Mouse (Mus musculus): ENCODE results near the gene Cldn34c2.
"Not testable (repeated sequence)": the region's sequence is repeated elsewhere in the genome, so short reads cannot be mapped to it uniquely, and the experiment has no call there.

Gene Cldn34c2

GRCm38 (mm10) chrX:123581400-123581799 is at the start of gene Cldn34c2:
Gene Cldn34c2, plus strand, starts transcription at chrX:123581700.
- not testable (repeated sequence) for DNase-seq

GRCm38 (mm10) chrX:123551378-123551777 is 30.1 kb upstream of the Cldn34c2 start:
- DNase-seq, result not testable (repeated sequence)

DNA sequence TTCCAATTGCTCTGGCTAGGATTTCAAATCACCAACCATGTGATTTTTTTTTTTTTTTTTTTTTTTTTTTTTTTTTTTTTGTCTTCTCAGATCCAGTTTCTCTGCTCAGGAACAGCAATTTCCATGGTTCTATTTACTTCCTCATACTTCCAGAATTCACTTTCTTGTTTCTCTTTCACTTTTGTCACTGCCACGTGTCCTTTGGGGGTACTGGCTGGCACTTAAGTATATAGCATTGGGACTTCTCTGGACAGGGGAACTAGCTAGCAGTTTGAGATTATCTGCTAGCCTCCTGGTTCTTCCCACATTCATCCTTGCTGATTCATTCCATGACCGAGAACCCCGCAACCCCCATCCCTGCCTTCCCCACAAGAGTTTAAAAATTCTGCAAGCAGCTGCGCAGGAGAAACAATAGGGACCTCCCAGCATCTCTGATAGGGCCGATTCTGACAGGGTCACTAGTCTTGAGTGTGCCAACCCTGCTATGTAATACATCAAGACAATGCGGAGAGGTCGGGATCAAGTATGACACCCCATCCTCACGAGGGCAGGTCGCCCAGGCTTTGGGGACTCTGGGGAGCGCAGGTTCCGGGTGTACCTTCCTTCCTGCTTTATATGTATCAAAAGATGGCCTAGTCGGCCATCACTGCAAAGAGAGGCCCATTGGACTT is 30.8 kb downstream of the Cldn34c2 start:
- DNase-seq, result not testable (repeated sequence)
